Mouse (Mus musculus) heart, postnatal 36 days (tissue): ENCODE measurements at regions not wholly inside any gene's neighbourhood (a gene's known extent, or its start where the extent isn't known, plus 50 kb on each side); places are given as distances from the start of the nearest gene placed in this dataset.
A peak's percentile ranks its signal among the peaks of the same experiment; 100 is the strongest.

ENCODE experiments used
- DNase-seq, 2 experiments: peaks; one replicate each; pipeline ENCODE4 v3.0.0; 2021 to 2022
- intact Hi-C: fragments of 180-260 bp; cut with DNase I; formaldehyde crosslinking; loops from one replicate; pipeline ENCODE4 v1.15.1; 2025

GRCm38 (mm10) chr14:29867311-29867710 is 100.8 kb upstream of the Selenok start:
- DNase-seq, result no peak
- intact Hi-C loops, result no loop called here

- intact Hi-C loops, result no loop called here
- DNase-seq, result no peak
These were observed 98.2 kb upstream of the Selenok start for GRCm38 (mm10) chr14:29869930-29870329.

DNA sequence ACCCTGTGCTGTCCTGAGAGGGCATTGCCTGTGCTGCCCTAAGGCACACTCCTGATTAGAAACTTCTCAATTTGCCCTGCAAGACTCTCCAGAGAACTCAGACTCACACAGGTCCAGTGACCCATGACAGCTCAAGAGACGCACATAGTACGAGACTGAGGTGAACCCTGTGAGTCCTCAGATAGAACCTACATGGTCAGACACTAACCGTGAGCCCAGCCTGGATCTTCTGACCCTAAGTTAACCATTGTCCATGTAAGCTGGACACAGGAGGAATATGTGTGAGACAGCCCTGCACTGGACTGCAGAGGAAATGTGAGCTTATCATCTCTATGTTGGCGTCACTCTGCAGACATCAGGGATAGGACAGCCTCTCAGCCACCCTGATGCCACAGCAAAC is 91.4 kb upstream of the Selenok start:
- DNase-seq, result no peak
- intact Hi-C loops, result no loop called here

DNA sequence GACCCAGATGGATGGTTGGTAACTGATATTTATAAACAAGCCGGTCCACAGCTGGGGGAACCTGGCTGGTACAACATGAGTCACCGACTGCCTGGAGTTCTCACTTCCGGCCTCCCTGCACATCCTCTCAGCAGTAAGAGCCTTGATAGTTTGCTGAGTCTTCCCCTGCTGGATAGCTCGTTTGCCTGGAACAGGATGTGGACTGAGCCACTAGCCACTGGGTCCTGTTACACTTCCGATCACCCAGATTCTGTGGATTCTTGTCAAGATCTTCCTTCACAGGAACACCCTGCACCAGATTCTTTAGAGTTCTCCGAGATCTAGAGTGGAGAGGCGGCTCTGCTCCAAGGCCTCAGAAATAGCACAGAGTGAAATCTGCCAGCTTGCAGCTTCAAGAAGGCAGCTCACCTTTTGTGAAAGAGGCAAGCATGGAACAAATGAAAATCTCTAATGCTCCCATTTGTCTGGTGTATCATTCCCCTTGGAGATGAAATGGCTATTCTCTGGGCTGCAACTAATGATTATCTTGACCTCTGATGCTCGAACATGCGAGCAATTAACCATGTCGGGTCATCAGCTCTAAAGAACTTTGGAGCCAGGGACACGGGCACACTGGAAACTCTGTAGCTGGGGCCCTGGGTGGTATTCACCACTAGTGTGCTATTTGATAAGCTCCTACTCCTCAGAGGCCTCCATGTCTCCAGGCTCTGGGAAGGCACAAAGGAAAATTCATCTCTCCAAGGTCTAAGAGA is 90.3 kb upstream of the Selenok start:
- DNase-seq, result no peak
- intact Hi-C loops, result no loop called here

DNA sequence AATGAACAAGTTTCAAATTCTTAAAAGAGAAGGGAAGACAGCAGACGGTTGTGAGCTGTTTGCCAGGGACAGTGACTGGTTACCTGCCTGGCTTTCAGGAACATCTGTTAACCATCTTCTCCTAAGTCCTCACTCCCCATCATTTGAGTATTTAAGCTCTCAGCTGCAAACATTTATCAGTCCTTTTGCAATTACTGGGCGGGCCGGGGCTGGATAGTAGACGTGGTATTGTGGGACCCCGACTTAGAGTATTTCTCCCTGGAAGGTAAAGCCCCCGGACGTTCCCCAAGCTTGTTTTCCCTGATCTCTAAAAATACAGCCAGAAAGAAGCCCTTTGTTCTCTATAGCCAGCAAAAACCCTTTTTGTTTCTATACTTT is 89.7 kb upstream of the Selenok start:
- DNase-seq, result no peak
- intact Hi-C loops, result no loop called here

DNA sequence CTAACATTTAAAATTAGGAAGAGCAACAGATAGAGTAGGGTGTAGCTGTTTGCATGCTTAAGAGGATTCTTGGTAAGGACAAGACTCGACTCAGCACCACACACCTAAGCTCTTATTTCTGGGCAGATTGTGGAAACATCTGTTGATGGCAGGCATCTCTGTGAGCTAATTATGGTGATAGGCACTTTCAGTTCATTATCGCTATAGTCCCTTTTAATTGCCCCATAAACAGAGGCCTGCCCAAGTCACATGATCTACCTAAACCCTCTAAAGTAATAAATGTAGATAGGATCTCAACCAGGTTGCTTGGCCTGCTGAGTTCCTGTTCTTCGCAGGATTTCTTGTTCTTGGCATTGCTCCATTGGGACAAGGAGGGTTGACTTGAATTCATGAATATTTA is 88.8 kb upstream of the Selenok start:
- intact Hi-C loops, result no loop called here

GRCm38 (mm10) chr14:29882666-29883344 is 85.3 kb upstream of the Selenok start:
- no peak for DNase-seq
- intact Hi-C loops, result no loop called here

More for the DNA sequence above, 88.8 kb upstream of the Selenok start:
- DNase-seq, result no peak

- peak; percentile 51 to 55 for DNase-seq
- intact Hi-C loops, result no loop called here
These were observed 72.6 kb upstream of the Selenok start for GRCm38 (mm10) chr14:29895332-29895988.

DNA sequence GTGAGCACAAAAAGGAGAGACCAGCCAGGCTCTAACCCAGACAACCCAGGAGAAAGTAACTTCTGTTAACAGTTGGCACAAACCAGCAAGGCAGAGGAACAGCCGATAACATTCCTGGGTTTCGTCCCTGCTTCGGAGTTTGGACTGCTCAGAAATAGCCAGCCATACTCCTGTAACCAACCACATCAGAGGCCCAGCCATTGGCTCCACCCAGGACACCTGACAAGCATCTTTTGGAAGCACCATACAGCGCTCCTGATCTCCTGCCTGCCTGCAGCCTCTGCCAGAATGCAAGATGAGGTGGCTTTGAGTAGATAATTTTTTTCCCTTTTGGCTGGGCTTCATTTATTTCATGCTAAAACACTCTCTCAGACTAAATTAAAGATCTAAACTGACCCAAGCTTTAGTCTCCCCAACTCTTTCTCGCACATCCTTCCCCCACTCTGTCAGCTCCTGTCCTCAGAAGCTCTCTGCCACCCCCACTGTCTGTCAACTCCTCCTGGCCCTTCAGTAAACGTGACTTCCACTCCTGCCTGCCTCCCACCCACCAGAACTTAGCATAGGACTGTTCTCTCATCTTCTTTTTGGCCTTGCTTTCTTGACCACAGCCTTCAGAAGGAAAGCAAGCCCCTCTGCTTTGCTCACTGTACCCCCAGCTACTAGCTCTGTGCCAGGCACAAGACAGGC is 72.0 kb upstream of the Selenok start:
- no peak for DNase-seq
- intact Hi-C loops, result no loop called here

GRCm38 (mm10) chr14:29900931-29901330 is 67.2 kb upstream of the Selenok start:
- no peak for DNase-seq
- intact Hi-C loops, result no loop called here

DNA sequence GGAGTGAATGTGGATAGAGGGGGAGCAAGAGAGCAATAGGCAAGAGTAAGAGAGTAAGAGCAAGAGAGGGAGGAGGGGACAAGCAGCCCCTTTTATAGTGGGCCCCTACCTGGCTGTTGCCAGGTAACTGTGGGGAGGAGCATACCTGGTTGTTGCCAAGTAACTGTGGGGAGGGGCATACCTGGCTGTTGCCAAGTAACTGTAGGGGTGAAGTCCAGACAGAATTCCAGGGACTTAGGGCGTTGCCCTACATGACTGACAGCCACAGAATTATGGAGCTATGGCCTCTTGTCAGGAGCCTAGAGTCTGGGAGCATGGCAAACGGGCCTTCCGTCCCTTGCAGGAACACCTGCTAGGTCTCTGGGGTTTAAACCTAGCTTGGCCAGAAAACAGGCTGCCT is 64.5 kb upstream of the Selenok start:
- intact Hi-C loops, result no loop called here

DNA sequence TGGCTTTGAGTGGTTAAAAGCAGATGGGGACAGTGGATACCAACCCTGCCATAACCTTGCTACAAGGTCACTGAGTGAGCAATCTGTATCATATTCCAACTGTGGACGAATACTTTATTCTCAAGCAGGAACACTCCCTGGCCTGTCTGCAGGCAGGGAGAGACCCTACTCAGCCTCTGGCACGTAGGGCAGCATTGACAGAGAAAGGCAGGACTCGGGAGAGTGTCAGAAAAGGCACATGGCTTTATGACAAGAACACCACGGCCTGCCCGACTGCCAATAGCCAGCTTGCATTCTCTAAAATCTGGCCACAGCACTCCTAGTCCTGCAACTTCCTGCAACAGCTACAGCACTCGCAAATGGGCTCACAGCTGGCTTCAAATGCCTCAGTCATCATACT is 63.3 kb upstream of the Selenok start:
- intact Hi-C loops, result no loop called here
- DNase-seq, result peak in 1 of 2 experiments; percentile 6

More for the DNA sequence above, 64.5 kb upstream of the Selenok start:
- DNase-seq, result no peak

DNA sequence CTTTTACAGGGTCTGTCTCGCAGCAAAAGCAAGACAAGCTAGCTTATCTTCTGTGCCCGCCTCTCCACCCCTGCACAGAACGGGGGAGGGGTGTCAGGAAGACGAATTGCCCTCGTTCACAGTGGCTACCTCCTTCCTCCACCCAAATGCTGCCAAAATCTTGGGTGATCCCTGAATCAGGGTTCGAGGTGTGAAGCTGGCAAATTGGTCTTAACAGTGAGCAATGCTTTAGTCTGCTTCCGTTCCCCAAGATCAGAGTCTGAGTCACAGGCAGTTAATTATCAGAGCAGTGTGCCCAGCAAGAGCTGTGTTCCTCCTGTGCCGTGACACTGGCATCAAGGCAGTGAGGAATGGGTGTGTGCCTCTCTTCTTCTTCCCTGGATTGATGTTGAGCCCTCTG is 58.4 kb upstream of the Selenok start:
- intact Hi-C loops, result no loop called here
- DNase-seq, result no peak
